In the genomic region with DNA sequence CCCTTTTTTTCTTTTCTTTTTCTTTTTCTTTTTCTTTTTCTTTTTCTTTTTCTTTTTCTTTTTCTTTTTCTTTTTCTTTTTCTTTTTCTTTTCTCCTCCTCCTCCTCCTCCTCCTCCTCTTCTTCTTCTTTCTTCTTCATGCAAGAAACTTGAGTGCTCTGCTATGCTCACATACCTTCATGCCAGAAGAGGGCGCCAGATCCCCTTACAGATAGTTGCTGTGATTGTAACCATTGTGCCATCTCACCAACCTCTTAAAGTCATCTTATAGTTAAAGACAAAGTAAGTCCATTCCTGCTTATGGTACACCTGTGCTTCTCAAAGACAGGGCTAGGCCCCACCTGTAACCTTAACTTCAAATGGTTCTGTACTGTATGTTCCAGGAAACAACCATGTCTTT, we compare ENCODE assay signal across 8 mouse cellular contexts. TPM values are rescaled to one million over a fixed set of nuclear protein-coding genes. Genes with fewer than 3 reads are reported as not detected.
DNase-seq lines count a peak whose midpoint lies in the region; ATAC-seq and TF ChIP-seq lines count a peak whose summit lies in the region.
"Not testable (repeated sequence)": the region's sequence is repeated elsewhere in the genome, so short reads cannot be mapped to it uniquely, and the experiment has no call there.

No protein-coding gene starts in this region.

- not testable (repeated sequence) for H3K9ac ChIP-seq in heart, postnatal 0 days (replicated peaks; ENCODE audit: low read depth, low read length)

- WGBS in embryonic facial prominence, embryonic 10.5 days: 36% methylated on average over 1 of the region's 1 CpGs
- WGBS in heart, postnatal 0 days: 17% methylated on average over 1 of the region's 1 CpGs

- not testable (repeated sequence) for H3K4me3 ChIP-seq in E14TG2a.4 (replicated peaks; ENCODE audit: low read length); embryonic facial prominence, embryonic 10.5 days; heart, postnatal 0 days (ENCODE audit: low read depth, low read length); layer of hippocampus, adult 2 months

- H3K4me2 ChIP-seq in heart, postnatal 0 days (ENCODE audit: low read depth, low read length): not testable (repeated sequence)

- not testable (repeated sequence) for H3K27ac ChIP-seq in embryonic facial prominence, embryonic 10.5 days (replicated peaks); heart, postnatal 0 days (ENCODE audit: low read depth); layer of hippocampus, adult 2 months

- ATAC-seq in heart, postnatal 0 days (ENCODE audit: insufficient read depth, low read depth): not testable (repeated sequence)
- peak; percentile 66; the same call in 1 of the 2 replicates for ATAC-seq in neutrophil, adult 5-6 weeks (ENCODE audit: extremely low read depth, insufficient number of reproducible peaks, low FRiP score, poor library complexity, severe bottlenecking)

- H3K27me3 ChIP-seq in E14TG2a.4 (ENCODE audit: insufficient read depth, low read length); embryonic facial prominence, embryonic 10.5 days (replicated peaks; ENCODE audit: low read depth, poor library complexity, severe bottlenecking); heart, postnatal 0 days (ENCODE audit: control insufficient read depth, insufficient read depth, low read length): not testable (repeated sequence)

- peak; percentile 48 for DNase-seq in adrenal gland, postnatal 14 days
- peak; percentile 23 for DNase-seq in embryonic facial prominence, embryonic 10.5 days (ENCODE audit: low spot score)
- not testable (repeated sequence) for DNase-seq in heart, postnatal 0 days (ENCODE audit: low spot score); layer of hippocampus, adult 2 months (ENCODE audit: low spot score in 2 of 2)
- DNase-seq in lung, postnatal 14 days: peak; percentile 46
- DNase-seq in thymus, postnatal 25 days: peak; percentile 56

- not testable (repeated sequence) for H3K36me3 ChIP-seq in E14TG2a.4 (ENCODE audit: insufficient read depth, low read length); embryonic facial prominence, embryonic 10.5 days (replicated peaks); heart, postnatal 0 days (replicated peaks; ENCODE audit: control insufficient read depth, insufficient read depth, low read length)

- peak; percentile 27 for TF ChIP-seq CTCF in E14TG2a.4 (conservative IDR thresholded peaks at IDR 0.05; ENCODE audit: low read length)
- TF ChIP-seq CTCF in heart, postnatal 0 days (IDR thresholded peaks at IDR 0.05; ENCODE audit: low read depth): peak; percentile 42
- TF ChIP-seq CTCF in layer of hippocampus, adult 2 months (conservative IDR thresholded peaks at IDR 0.05): peak; percentile 45

- not testable (repeated sequence) for H3K9me3 ChIP-seq in E14TG2a.4 (ENCODE audit: low read length); embryonic facial prominence, embryonic 10.5 days; heart, postnatal 0 days (replicated peaks; ENCODE audit: control insufficient read depth, low read length)

- H3K4me1 ChIP-seq in E14TG2a.4 (replicated peaks; ENCODE audit: low read depth, low read length): peaks cover 12% of the 10 kb centered on the region
- not testable (repeated sequence) for H3K4me1 ChIP-seq in embryonic facial prominence, embryonic 10.5 days; heart, postnatal 0 days (ENCODE audit: control insufficient read depth, insufficient read depth)

- not testable (repeated sequence) for TF ChIP-seq EP300 in heart, postnatal 0 days (IDR thresholded peaks at IDR 0.05; ENCODE audit: low read depth)

RNA-seq across cellular contexts. Expression of a gene that starts 10.5 kb away (rescaled TPM):
- total RNA-seq in adrenal gland, postnatal 14 days (2021): 54.3 and 64.7 TPM in 2 replicates
- polyA plus RNA-seq in embryonic facial prominence, embryonic 10.5 days (2016; fragmentation: Nextera tagmentation; extraction: Ambion mirVana): 60.7 and 63.9 TPM in 2 replicates
- total RNA-seq in heart, postnatal 0 days (2014; rRNA removed; ENCODE audit: low replicate concordance): 16.6 and 17.0 TPM in 2 replicates
- polyA plus RNA-seq in heart, postnatal 0 days (2015; fragmentation: Nextera tagmentation; extraction: Ambion mirVana): 8.7 and 9.5 TPM in 2 replicates
- 10 to 100 TPM; 71.1 to 71.4 TPM for total RNA-seq in layer of hippocampus, adult 2 months (2021)
- 70.8 and 72.1 TPM in 2 replicates for total RNA-seq in neutrophil, adult 5-6 weeks (2017)
